Mouse (Mus musculus) liver, embryonic 18 days (tissue): ENCODE data around the gene Armc8. TPM values are rescaled to one million over a fixed set of nuclear protein-coding genes. Genes with fewer than 3 reads are reported as not detected.

Experiments used
- polyA plus RNA-seq: library from polyadenylated mRNA; depleted of rRNA; stranded (reverse); fragments of >200 nt; gene quantifications from 2 replicates; pipeline ENCODE4 v1.2.3, GENCODE M21; 2012; rRNA removed

Armc8 gene
- polyA plus RNA-seq, result 5.8 and 6.6 TPM in 2 replicates

DNA sequence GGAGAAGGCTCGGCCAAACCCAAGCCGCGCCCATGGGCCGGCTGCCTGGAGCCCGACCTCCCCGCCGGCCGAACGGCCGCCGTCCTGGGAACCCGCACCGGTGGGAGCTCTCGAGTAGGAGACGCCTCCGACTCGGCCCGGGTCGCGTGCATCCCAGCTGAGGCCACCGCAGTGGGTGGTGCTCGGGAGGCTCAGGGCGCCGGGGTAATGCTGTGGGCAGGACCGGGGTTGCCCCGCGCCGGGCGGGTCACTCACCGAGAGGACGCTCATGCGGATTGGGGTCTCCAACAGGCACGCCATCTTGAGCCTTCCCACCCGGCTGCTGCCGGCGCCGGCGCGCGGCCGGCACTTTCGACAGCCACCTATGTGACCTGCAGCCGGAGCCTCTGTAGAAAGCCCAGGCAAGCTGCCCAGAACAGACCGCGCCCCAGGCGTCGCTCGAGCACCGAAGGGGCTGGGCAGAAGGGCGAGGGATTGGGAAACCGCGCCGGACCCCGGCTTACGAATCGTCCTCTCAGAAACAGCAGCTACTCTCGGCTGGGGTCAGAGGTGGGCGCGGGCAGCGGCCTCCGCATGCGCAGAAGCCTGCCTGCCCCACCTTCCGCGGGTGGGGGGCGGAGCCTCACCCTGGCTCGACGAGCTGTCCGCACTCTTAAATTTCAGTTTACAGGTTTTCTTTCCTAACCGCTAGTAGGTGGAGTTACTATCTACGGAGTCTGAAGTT, at the start of gene Armc8:
Gene Armc8, minus strand, starts transcription at position 553 of the 724 bp plus-strand sequence.

GRCm38 (mm10) chr9:99612202-99612601, 43.5 kb upstream of the Armc8 start, which contains the start of gene A4gnt:
Gene A4gnt, plus strand, starts transcription at chr9:99612502.

GRCm38 (mm10) chr9:99575677-99576480, 7.2 kb upstream of the Armc8 start, which contains the start of gene Dbr1:
Gene Dbr1, plus strand, starts transcription at chr9:99575799.

GRCm38 (mm10) chr9:99451161-99451560, 117.5 kb downstream of the Armc8 start, which contains the start of gene Nme9:
Gene Nme9, plus strand, starts transcription at chr9:99451475.

GRCm38 (mm10) chr9:99437031-99437764, 131.5 kb downstream of the Armc8 start, which contains the start of gene Mras:
Gene Mras, minus strand, starts transcription at chr9:99437381.

Other genes with a start within 250 kb of the Armc8 start
- gene Esyt3, start 210.3 kb downstream of the Armc8 start, polyA plus RNA-seq, result 0.02 TPM in 2 replicates
- 1.5 and 2.2 TPM in 2 replicates for gene Mras, start 131.5 kb downstream of the Armc8 start, polyA plus RNA-seq
- gene Nme9, start 117.4 kb downstream of the Armc8 start, polyA plus RNA-seq, result not detected in 2 replicates
- gene Dbr1, start 6.9 kb upstream of the Armc8 start, polyA plus RNA-seq, result 6.9 and 7.9 TPM in 2 replicates
- gene A4gnt, start 43.6 kb upstream of the Armc8 start, polyA plus RNA-seq, result not detected in 2 replicates
- 0.39 and 0.60 TPM in 2 replicates for gene Dzip1l, start 60.6 kb upstream of the Armc8 start, polyA plus RNA-seq
- 0.01 TPM in 1 of 2 replicates, not detected in the other for gene Cldn18, start 148.4 kb upstream of the Armc8 start, polyA plus RNA-seq